32 mouse cellular contexts compared by ENCODE assay signal in the genomic region with DNA sequence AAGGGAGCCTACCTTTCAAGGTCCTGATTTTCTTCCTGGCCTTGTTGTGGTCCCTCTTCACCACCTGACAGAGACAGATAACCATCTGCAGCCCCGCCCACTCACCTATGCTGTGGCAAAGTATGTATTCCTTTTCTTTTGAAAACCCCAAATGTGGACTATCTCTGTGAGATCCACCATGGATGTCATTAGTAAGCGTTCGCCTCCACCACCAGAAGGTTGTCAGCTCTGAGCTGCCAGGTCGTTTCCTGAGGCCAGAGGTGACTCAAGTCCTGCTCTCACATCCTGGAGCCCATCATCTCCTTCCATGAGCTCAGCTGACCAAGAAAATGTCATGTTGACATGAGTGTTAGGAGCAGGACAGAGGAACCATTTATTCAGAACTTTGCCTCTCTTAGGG. TPM values are rescaled to one million over a fixed set of nuclear protein-coding genes. Genes with fewer than 3 reads are reported as not detected.
"Had no signal": no experiment of that assay in that cellular context is flagged by ENCODE, and none has a peak within 500 bp of the region (broad histone marks: within the 10 kb centered on the region; RNA-seq: fewer than 3 reads in every experiment).

No protein-coding gene starts in this region.

- H3K9me3 ChIP-seq: limb, embryonic 10.5 days; limb, embryonic 12.5 days; limb, embryonic 13.5 days; limb, embryonic 15.5 days; liver, embryonic 12.5 days; liver, embryonic 13.5 days; liver, embryonic 15.5 days; lung, embryonic 15.5 days; midbrain, embryonic 10.5 days; midbrain, embryonic 12.5 days; midbrain, embryonic 13.5 days; midbrain, embryonic 15.5 days had no signal

- H3K27me3 ChIP-seq: limb, embryonic 13.5 days; limb, embryonic 15.5 days; liver, embryonic 12.5 days; liver, embryonic 13.5 days; liver, embryonic 15.5 days; lung, embryonic 15.5 days; midbrain, embryonic 13.5 days; midbrain, embryonic 15.5 days had no signal

- H3K27ac ChIP-seq: limb, embryonic 10.5 days; limb, embryonic 12.5 days; limb, embryonic 13.5 days; limb, embryonic 15.5 days; liver, embryonic 12.5 days; liver, embryonic 13.5 days; liver, embryonic 14.5 days; liver, embryonic 15.5 days; lung, embryonic 15.5 days; macrophage; midbrain, embryonic 10.5 days; midbrain, embryonic 12.5 days; midbrain, embryonic 13.5 days; midbrain, embryonic 15.5 days had no signal

- DNase-seq: left cerebral cortex, postnatal 4 days; liver; liver, embryonic 13.5 days; liver, postnatal 0 days; lung, adult 18-20 months; lung, adult 2 months; lung, embryonic 14.5 days; lung, postnatal 10 days; lung, postnatal 14 days; lung, postnatal 36 days; lung, postnatal 4 days; midbrain, embryonic 14.5 days had no signal

- H3K9ac ChIP-seq: limb, embryonic 12.5 days; limb, embryonic 13.5 days; limb, embryonic 15.5 days; liver, embryonic 12.5 days; liver, embryonic 13.5 days; liver, embryonic 14.5 days; liver, embryonic 15.5 days; liver, postnatal 0 days; lung, embryonic 14.5 days; lung, embryonic 15.5 days; midbrain, embryonic 12.5 days; midbrain, embryonic 13.5 days; midbrain, embryonic 15.5 days had no signal

- H3K4me1 ChIP-seq: liver, embryonic 12.5 days; liver, embryonic 13.5 days; liver, embryonic 15.5 days; lung, embryonic 15.5 days; megakaryocyte, embryonic 14.5 days; midbrain, embryonic 12.5 days; midbrain, embryonic 13.5 days; midbrain, embryonic 15.5 days had no signal

- H3K36me3 ChIP-seq: limb, embryonic 10.5 days; limb, embryonic 12.5 days; limb, embryonic 13.5 days; limb, embryonic 15.5 days; liver, embryonic 12.5 days; liver, embryonic 13.5 days; liver, embryonic 15.5 days; lung, embryonic 15.5 days; midbrain, embryonic 10.5 days; midbrain, embryonic 12.5 days; midbrain, embryonic 13.5 days; midbrain, embryonic 15.5 days had no signal

- H3K4me3 ChIP-seq: limb, embryonic 10.5 days; limb, embryonic 12.5 days; limb, embryonic 13.5 days; limb, embryonic 15.5 days; liver, embryonic 12.5 days; liver, embryonic 13.5 days; liver, embryonic 15.5 days; lung, embryonic 15.5 days; megakaryocyte, embryonic 14.5 days; midbrain, embryonic 10.5 days; midbrain, embryonic 12.5 days; midbrain, embryonic 13.5 days; midbrain, embryonic 15.5 days; myocyte had no signal

RNA-seq across cellular contexts. Expression of gene Msx2, which starts 52.1 kb away (rescaled TPM):
- total RNA-seq: liver, adult 2 months; megakaryocyte progenitor cell, adult 5-6 weeks; megakaryocyte-erythroid progenitor cell, adult 5-6 weeks; monocyte, adult 5-6 weeks had no signal
- polyA plus RNA-seq: liver, adult 2 months; liver, embryonic 15.5 days; liver, embryonic 16.5 days; liver, postnatal 0 days; lung, adult 2 months; macrophage had no signal
